Mouse (Mus musculus): ENCODE data around the gene Rab8b. TPM values are rescaled to one million over a fixed set of nuclear protein-coding genes. Genes with fewer than 3 reads are reported as not detected.
"Not testable (repeated sequence)": the region's sequence is repeated elsewhere in the genome, so short reads cannot be mapped to it uniquely, and the experiment has no call there.

Gene Rab8b
- total RNA-seq, 1 experiment from 2014 or later = 120 TPM

- ATAC-seq (ENCODE audit: extremely low read depth, insufficient number of reproducible peaks, low FRiP score, poor library complexity, severe bottlenecking) = no peak
Observed at GRCm38 (mm10) chr9:66864708-66865107, 54.8 kb downstream of the Rab8b start.

GRCm38 (mm10) chr9:66863456-66863855, 56.0 kb downstream of the Rab8b start:
- ATAC-seq (ENCODE audit: extremely low read depth, insufficient number of reproducible peaks, low FRiP score, poor library complexity, severe bottlenecking) = no peak

DNA sequence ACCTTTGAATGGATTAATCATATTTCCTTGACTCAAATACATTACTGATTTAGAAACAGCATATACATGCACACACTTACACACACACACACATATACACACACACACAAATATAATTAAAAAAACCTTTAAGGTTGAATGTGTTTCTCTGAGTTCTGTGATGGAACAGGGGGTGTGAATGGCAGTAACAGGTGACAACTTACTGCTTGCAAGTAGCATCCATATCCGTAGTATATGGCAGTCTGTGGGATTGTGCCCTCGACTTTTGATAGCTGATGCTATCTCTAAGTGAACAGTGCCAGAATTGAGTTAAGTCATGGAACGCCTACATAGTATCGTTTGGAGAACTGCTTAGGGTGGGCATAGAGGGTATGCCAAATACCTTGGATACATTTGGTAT, 57.3 kb downstream of the Rab8b start:
- no peak for ATAC-seq (ENCODE audit: extremely low read depth, insufficient number of reproducible peaks, low FRiP score, poor library complexity, severe bottlenecking)

DNA sequence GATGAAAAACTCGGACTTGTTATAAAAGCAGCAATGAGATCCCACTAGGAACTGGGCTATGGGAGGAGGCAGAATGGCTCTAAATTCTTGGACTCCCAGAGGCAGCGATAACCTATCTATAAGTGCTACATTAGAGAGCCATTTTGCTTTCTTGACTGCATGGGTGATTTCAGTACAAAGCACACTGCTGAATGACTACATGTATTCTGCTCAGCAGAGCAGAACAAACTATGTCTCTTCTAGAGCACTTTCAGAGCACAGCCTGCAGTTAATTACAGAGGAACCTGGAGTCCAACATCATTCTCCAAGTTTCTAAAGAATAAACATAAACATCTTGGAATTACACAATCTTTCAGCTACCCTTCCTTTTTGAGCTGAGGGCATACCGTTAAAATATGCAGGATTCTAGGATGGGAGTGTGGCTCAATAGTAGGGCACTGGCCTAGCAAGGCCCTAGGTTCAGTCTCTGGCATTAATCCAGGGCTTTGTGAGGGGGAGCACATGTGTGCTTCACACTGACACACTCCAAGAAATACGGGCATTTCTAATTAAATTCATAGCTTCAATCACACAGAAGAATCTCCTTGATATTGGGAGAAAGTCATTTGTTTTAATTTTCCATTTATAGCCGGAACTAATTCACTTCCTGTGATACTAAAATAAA, 58.3 kb downstream of the Rab8b start:
- ATAC-seq (ENCODE audit: extremely low read depth, insufficient number of reproducible peaks, low FRiP score, poor library complexity, severe bottlenecking) = no peak

GRCm38 (mm10) chr9:66859523-66859922, 60.0 kb downstream of the Rab8b start:
- no peak for ATAC-seq (ENCODE audit: extremely low read depth, insufficient number of reproducible peaks, low FRiP score, poor library complexity, severe bottlenecking)

GRCm38 (mm10) chr9:66855865-66856264, 63.6 kb downstream of the Rab8b start:
- no peak for ATAC-seq (ENCODE audit: extremely low read depth, insufficient number of reproducible peaks, low FRiP score, poor library complexity, severe bottlenecking)

GRCm38 (mm10) chr9:66852592-66852991, 66.9 kb downstream of the Rab8b start:
- ATAC-seq (ENCODE audit: extremely low read depth, insufficient number of reproducible peaks, low FRiP score, poor library complexity, severe bottlenecking) = no peak

DNA sequence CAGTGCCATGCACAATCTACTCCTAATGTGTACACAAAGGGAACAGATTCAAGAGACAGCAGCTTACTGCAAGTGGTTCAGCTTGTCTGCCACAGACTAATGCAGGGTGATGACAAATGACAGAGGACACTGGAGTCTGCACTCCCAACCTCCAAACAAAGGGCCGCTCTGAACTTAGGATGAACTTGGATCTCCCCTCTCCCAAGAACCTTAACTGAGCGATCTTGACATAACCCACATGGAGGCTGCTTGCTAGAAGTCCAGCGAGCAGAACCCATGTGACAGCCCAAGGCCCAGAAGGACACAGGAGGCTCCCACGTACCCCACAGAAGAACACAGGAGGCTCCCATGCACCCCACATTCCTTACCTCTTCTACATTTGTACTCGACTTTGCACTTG, 68.5 kb downstream of the Rab8b start:
- ATAC-seq (ENCODE audit: extremely low read depth, insufficient number of reproducible peaks, low FRiP score, poor library complexity, severe bottlenecking) = no peak

- no peak for ATAC-seq (ENCODE audit: extremely low read depth, insufficient number of reproducible peaks, low FRiP score, poor library complexity, severe bottlenecking)
Observed at GRCm38 (mm10) chr9:66846822-66847221, 72.7 kb downstream of the Rab8b start.

- peak; percentile 11; the same call in 1 of the 2 replicates for ATAC-seq (ENCODE audit: extremely low read depth, insufficient number of reproducible peaks, low FRiP score, poor library complexity, severe bottlenecking)
Observed at GRCm38 (mm10) chr9:66835097-66835480, 84.4 kb downstream of the Rab8b start.

DNA sequence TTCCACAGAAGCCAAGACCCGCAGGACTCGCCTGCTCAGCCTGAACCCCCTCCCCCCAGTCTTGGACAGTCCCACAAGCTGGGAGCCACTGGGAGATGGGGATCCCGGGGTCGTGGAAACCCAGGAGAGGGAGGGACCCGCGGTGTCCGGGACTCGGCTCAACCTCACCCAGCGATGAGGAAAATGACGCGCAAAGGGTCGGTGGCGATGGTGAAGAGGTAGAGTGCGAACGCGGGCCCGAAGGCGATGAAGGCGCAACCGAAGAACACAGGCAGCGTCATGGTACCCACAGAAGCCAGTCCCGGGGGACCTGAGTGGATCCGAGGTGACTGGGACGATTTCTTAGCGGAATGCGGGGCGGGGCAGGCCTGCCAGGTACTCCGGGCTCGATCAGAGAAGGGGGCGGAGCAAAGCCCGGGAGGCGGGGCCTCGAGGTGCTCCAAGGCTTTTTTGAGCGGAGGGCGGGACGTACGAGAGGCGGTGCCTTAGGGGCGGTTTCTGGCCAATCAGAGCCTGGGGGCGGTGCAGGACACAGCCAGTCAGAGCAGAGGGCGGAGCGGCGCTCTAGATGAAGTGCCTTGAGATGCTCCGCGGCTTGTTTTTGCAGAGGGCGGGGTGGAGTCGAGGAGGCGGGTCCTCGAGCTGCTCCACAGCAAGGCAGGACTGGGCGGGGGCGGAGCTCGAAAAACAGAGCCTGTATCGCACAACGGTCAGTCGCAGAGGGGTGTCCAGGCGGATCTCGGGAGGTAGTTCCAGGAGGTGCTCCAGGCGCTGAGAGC, 85.0 kb downstream of the Rab8b start, which contains the start of gene Aph1c:
TSS of gene Aph1c (minus strand) at position 409 of the 779 bp plus-strand sequence.
- ATAC-seq (ENCODE audit: extremely low read depth, insufficient number of reproducible peaks, low FRiP score, poor library complexity, severe bottlenecking) = peak; percentile 97

- ATAC-seq (ENCODE audit: extremely low read depth, insufficient number of reproducible peaks, low FRiP score, poor library complexity, severe bottlenecking) = no peak
Observed at GRCm38 (mm10) chr9:66833851-66834250, 85.6 kb downstream of the Rab8b start.

GRCm38 (mm10) chr9:66832366-66832908, 87.0 kb downstream of the Rab8b start:
- ATAC-seq (ENCODE audit: extremely low read depth, insufficient number of reproducible peaks, low FRiP score, poor library complexity, severe bottlenecking) = no peak

GRCm38 (mm10) chr9:66825990-66826389, 93.5 kb downstream of the Rab8b start:
- peak; percentile 26; the same call in 1 of the 2 replicates for ATAC-seq (ENCODE audit: extremely low read depth, insufficient number of reproducible peaks, low FRiP score, poor library complexity, severe bottlenecking)

GRCm38 (mm10) chr9:66822255-66822654, 97.2 kb downstream of the Rab8b start:
- ATAC-seq (ENCODE audit: extremely low read depth, insufficient number of reproducible peaks, low FRiP score, poor library complexity, severe bottlenecking) = 0 out of 2 replicates have a peak, but pooled peaks have one; percentile 6

- no peak for ATAC-seq (ENCODE audit: extremely low read depth, insufficient number of reproducible peaks, low FRiP score, poor library complexity, severe bottlenecking)
Observed at GRCm38 (mm10) chr9:66820996-66821395, 98.5 kb downstream of the Rab8b start.

- ATAC-seq (ENCODE audit: extremely low read depth, insufficient number of reproducible peaks, low FRiP score, poor library complexity, severe bottlenecking) = no peak
Observed at GRCm38 (mm10) chr9:66813392-66813791, 106.1 kb downstream of the Rab8b start.

DNA sequence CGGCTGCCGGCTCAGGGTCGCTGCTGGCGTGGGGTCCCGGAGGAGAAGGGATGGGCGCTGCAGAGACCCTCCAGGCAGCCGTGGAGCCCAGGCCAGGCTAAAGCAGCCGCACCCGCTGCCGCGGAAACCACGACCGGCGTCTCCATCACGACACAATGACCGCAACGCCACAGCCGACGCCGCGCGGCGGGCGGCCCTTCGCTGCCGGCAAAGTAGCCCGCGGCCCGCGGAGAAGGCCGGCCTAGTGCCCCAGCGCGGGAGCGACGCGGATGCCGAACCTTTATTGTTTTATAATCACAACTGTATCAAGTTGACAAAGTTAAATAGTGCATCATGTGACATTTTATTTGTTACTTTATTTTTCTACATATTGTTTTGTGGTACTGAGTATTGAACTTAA, 113.5 kb downstream of the Rab8b start:
- not testable (repeated sequence) for ATAC-seq (ENCODE audit: extremely low read depth, insufficient number of reproducible peaks, low FRiP score, poor library complexity, severe bottlenecking)

- no peak for ATAC-seq (ENCODE audit: extremely low read depth, insufficient number of reproducible peaks, low FRiP score, poor library complexity, severe bottlenecking)
Observed at GRCm38 (mm10) chr9:66801947-66802346, 117.5 kb downstream of the Rab8b start.

GRCm38 (mm10) chr9:66796739-66797138, 122.7 kb downstream of the Rab8b start, which contains the start of gene Gm10647:
Gene Gm10647 (plus strand): TSS chr9:66797039.
- ATAC-seq (ENCODE audit: extremely low read depth, insufficient number of reproducible peaks, low FRiP score, poor library complexity, severe bottlenecking) = no peak

All from neutrophil, adult 5-6 weeks (primary cell).